Mouse (Mus musculus) lung, postnatal 25 days (tissue): ENCODE results near the gene Syngr1.
"Not testable (repeated sequence)": the region's sequence is repeated elsewhere in the genome, so short reads cannot be mapped to it uniquely, and the experiment has no call there.

ENCODE experiments used
- DNase-seq: peaks from one replicate; pipeline ENCODE4 v3.0.0; 2022; ENCODE audit warnings: low spot score

Syngr1 gene

GRCm38 (mm10) chr15:80115866-80116794 is 25.0 kb downstream of the Syngr1 start:
- DNase-seq, result no peak

- DNase-seq, result no peak
These were observed 26.0 kb downstream of the Syngr1 start for GRCm38 (mm10) chr15:80117154-80117553.

- no peak for DNase-seq
These were observed 27.9 kb downstream of the Syngr1 start for GRCm38 (mm10) chr15:80119076-80119475.

GRCm38 (mm10) chr15:80121721-80122325 is 30.7 kb downstream of the Syngr1 start:
- no peak for DNase-seq

GRCm38 (mm10) chr15:80122431-80122830 is 31.3 kb downstream of the Syngr1 start:
- not testable (repeated sequence) for DNase-seq

GRCm38 (mm10) chr15:80124651-80125050 is 33.5 kb downstream of the Syngr1 start:
- no peak for DNase-seq

GRCm38 (mm10) chr15:80127191-80127590 is 36.1 kb downstream of the Syngr1 start:
- no peak for DNase-seq

- no peak for DNase-seq
These were observed 38.8 kb downstream of the Syngr1 start for GRCm38 (mm10) chr15:80129982-80130381.

- no peak for DNase-seq
These were observed 39.6 kb downstream of the Syngr1 start for GRCm38 (mm10) chr15:80130689-80131088.

GRCm38 (mm10) chr15:80131421-80131820 is 40.3 kb downstream of the Syngr1 start:
- DNase-seq, result no peak

- DNase-seq, result no peak
These were observed 41.3 kb downstream of the Syngr1 start for GRCm38 (mm10) chr15:80132452-80132851.

- DNase-seq, result peak; percentile 91
These were observed 42.0 kb downstream of the Syngr1 start, which contains the start of gene Tab1 for GRCm38 (mm10) chr15:80132993-80133586. Gene Tab1 (plus strand): TSS chr15:80133127.

- peak; percentile 25 for DNase-seq
These were observed 42.7 kb downstream of the Syngr1 start for GRCm38 (mm10) chr15:80133682-80134449.

GRCm38 (mm10) chr15:80134450-80134847 is 43.3 kb downstream of the Syngr1 start:
- no peak for DNase-seq

GRCm38 (mm10) chr15:80135499-80135898 is 44.4 kb downstream of the Syngr1 start:
- DNase-seq, result no peak

- DNase-seq, result no peak
These were observed 45.5 kb downstream of the Syngr1 start for GRCm38 (mm10) chr15:80136645-80137044.

GRCm38 (mm10) chr15:80137945-80138791 is 47.0 kb downstream of the Syngr1 start:
- DNase-seq, result no peak

GRCm38 (mm10) chr15:80140302-80140701 is 49.2 kb downstream of the Syngr1 start:
- no peak for DNase-seq

- DNase-seq, result no peak
These were observed 49.7 kb downstream of the Syngr1 start for GRCm38 (mm10) chr15:80140878-80141277.

GRCm38 (mm10) chr15:80142130-80142529 is 51.0 kb downstream of the Syngr1 start:
- no peak for DNase-seq

GRCm38 (mm10) chr15:80143760-80144159 is 52.6 kb downstream of the Syngr1 start:
- DNase-seq, result no peak
